Mouse (Mus musculus) liver, embryonic 15.5 days (tissue): Measurements from ENCODE around the gene Hoxc5. TPM values are rescaled to one million over a fixed set of nuclear protein-coding genes. Genes with fewer than 3 reads are reported as not detected.

Experiments
- ATAC-seq: fragments of 200-750 bp; cut with Nextera tagmentation; 2 replicates; pipeline ENCODE4 v1.8.0; 2017; ENCODE audit warnings: moderate number of reproducible peaks, mild to moderate bottlenecking, moderate library complexity; ENCODE audit not compliant: insufficient read depth
- H3K27ac ChIP-seq: fragments of 300-500 bp; sonication (generic); replicated peaks from 2 replicates; pipeline ENCODE4 v1.5.1; 2015; ENCODE audit warnings: mild to moderate bottlenecking, inconsistent platforms
- H3K27me3 ChIP-seq: fragments of 300-500 bp; sonication (generic); 2 replicates; pipeline ENCODE4 v1.6.1; 2015; ENCODE audit warnings: mild to moderate bottlenecking, inconsistent platforms
- H3K36me3 ChIP-seq: fragments of 300-500 bp; sonication (generic); replicated peaks from 2 replicates; pipeline ENCODE4 v1.6.1; 2015; ENCODE audit warnings: moderate library complexity, mild to moderate bottlenecking, inconsistent platforms
- H3K4me1 ChIP-seq: fragments of 300-500 bp; sonication (generic); replicated peaks from 2 replicates; pipeline ENCODE4 v1.6.1; 2015; ENCODE audit warnings: inconsistent platforms
- H3K4me2 ChIP-seq: fragments of 300-500 bp; sonication (generic); 2 replicates; pipeline ENCODE4 v1.6.1; 2015; ENCODE audit warnings: moderate library complexity, mild to moderate bottlenecking, inconsistent platforms
- H3K4me3 ChIP-seq: fragments of 300-500 bp; sonication (generic); replicated peaks from 2 replicates; pipeline ENCODE4 v1.5.1; 2015; ENCODE audit warnings: mild to moderate bottlenecking, inconsistent platforms
- H3K9ac ChIP-seq: fragments of 300-500 bp; sonication (generic); 2 replicates; pipeline ENCODE4 v1.6.1; 2015; ENCODE audit warnings: moderate library complexity, mild to moderate bottlenecking, inconsistent platforms
- H3K9me3 ChIP-seq: fragments of 300-500 bp; sonication (generic); replicated peaks from 2 replicates; pipeline ENCODE4 v1.6.1; 2016; ENCODE audit warnings: inconsistent platforms
- WGBS: fragments of 180-500 bp; shearing (Covaris S2); methylation state at CpG from one replicate; pipeline ENCODE4 v1.1.7; 2015; ENCODE audit warnings: mixed read lengths; ENCODE audit not compliant: insufficient replicate concordance; 5-methylcytosine and 5-hydroxymethylcytosine counted together
- polyA plus RNA-seq: library from polyadenylated mRNA; unstranded; fragments of >200 nt; fragmentation: Nextera tagmentation; extraction: Ambion mirVana; gene quantifications from 2 replicates; pipeline ENCODE4 v1.2.1, GENCODE M21; 2015

Hoxc5 gene
- polyA plus RNA-seq, 1 experiment from 2014 or later = 0.22 TPM

DNA sequence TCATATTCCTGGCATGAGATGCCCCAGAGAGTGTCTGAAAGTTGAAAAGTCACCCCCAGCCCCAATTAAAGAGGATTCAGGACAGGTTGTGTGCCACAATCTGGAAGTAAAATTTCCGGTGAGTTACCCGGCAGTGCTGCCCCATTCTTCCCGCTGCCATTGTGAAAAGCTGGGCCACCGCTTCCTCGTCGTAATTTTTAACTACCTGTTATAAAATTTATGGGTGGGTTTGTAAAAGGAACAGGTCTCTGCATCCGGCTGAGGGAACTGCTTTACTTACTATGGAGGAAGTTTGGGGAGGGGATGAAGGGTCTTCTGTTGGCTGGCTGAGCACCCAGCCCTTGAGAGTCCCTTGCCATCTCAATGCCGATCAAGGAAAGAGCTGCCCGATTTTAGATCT, 29.3 kb downstream of the Hoxc5 start:
- Histone ChIP-seq H3K4me3 (no peak overlapping the region), H3K4me1 (peaks cover 5% of the 10 kb centered on the region), H3K9me3 (no peaks in the 10 kb centered on the region), H3K4me2 (no peak overlapping the region), H3K27me3 (peaks cover 99% of the 10 kb centered on the region), H3K36me3 (no peaks in the 10 kb centered on the region), H3K9ac (no peak overlapping the region), H3K27ac (no peak overlapping the region)
- ATAC-seq = no peak
- WGBS = 3% methylated on average over 9 of the region's 9 CpGs

DNA sequence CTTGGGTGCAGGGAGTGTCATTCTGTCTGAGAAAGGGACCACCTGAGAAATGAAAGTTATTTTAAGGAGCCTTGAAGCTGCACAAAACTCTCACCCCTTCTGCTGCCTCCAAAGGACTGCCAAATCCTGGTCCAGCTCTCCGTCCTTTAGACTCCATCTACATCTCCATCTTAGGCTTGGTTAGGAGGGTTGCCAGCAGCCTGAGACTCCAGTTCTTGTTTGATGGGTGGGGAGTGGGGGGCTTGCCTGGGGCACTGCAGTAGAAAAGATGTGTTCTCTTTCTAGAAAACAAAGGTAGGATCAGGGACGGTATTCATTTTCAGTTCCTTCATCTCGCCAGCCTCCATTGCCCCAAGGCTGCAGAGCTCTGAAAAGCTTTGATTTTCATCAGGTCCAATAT, 30.2 kb downstream of the Hoxc5 start:
- no peak overlapping the region for H3K4me2 ChIP-seq
- H3K9ac ChIP-seq = no peak overlapping the region
- no peak overlapping the region for H3K27ac ChIP-seq
- H3K9me3 ChIP-seq = no peaks in the 10 kb centered on the region
- ATAC-seq = no peak
- no peak overlapping the region for H3K4me3 ChIP-seq
- no peaks in the 10 kb centered on the region for H3K36me3 ChIP-seq
- peaks cover 99% of the 10 kb centered on the region for H3K27me3 ChIP-seq
- H3K4me1 ChIP-seq = peaks cover 5% of the 10 kb centered on the region
- WGBS = 3% methylated on average over 3 of the region's 3 CpGs

DNA sequence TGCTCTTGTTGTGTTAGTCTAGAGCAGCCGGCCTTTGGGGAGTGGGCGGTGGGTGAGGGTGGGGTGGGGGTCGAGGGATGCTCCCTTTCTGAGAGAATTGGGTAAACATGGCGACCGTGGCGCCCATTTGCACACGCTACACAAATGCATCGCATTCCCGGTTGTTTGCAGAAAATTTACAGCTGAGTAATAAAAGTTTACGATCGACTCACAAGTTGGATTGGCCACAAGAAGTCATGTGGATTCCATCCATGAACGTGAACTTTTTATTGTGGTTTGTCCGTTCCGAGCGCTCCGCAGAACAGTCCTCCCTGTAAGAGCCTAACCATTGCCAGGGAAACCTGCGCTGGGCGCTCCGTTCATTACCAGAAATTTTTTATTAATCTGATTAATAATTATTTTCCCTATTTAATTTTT, 30.7 kb downstream of the Hoxc5 start, which contains the start of gene Hoxc6:
TSS of gene Hoxc6 (plus strand) at position 319 of the 417 bp plus-strand sequence.
- Histone ChIP-seq H3K9me3 (no peaks in the 10 kb centered on the region), H3K27me3 (peaks cover 99% of the 10 kb centered on the region), H3K36me3 (no peaks in the 10 kb centered on the region), H3K9ac (no peak within 1 kb of the TSS), H3K4me1 (peaks cover 5% of the 10 kb centered on the region), H3K4me3 (peak within 1 kb of the TSS; percentile 40), H3K4me2 (peak within 1 kb of the TSS; percentile 57), H3K27ac (no peak within 1 kb of the TSS)
- no peak for ATAC-seq
- WGBS = 2% methylated on average over 19 of the region's 19 CpGs

DNA sequence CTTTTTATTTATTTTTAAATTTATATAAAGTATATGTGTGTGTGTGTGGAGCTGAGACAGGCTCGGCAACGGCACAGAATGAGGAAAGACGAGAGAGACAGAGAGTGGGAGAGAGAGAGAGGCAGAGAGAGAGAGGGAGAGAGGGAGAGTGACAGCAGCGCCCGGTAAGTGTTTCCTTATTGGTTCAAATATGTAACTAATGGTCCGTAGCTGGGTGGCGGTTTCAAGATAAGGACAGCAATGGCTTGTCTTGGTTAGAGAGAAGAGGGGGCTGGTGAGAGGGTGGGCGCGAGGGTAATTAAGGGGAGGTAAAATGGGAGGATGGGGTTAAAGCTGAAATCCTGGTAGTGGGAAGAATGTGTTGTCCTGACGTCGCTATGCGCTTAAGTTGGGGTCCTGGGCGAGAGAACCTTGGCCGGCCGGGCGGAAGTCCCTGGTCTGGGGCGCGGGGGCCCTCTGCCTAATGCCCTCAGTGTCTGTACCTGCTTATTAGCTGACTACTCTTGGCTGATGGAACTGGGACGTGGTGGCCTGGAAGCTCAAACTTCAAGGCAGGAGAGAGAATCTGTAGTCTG, 31.5 kb downstream of the Hoxc5 start:
- H3K9me3 ChIP-seq = no peaks in the 10 kb centered on the region
- peak overlapping the region; percentile 40 for H3K4me3 ChIP-seq
- no peaks in the 10 kb centered on the region for H3K36me3 ChIP-seq
- under 1% methylated on average over 19 of the region's 19 CpGs for WGBS
- peaks cover 100% of the 10 kb centered on the region for H3K27me3 ChIP-seq
- H3K4me1 ChIP-seq = peaks cover 5% of the 10 kb centered on the region
- H3K4me2 ChIP-seq = peak overlapping the region; percentile 57
- H3K27ac ChIP-seq = no peak overlapping the region
- ATAC-seq = no peak
- H3K9ac ChIP-seq = no peak overlapping the region

DNA sequence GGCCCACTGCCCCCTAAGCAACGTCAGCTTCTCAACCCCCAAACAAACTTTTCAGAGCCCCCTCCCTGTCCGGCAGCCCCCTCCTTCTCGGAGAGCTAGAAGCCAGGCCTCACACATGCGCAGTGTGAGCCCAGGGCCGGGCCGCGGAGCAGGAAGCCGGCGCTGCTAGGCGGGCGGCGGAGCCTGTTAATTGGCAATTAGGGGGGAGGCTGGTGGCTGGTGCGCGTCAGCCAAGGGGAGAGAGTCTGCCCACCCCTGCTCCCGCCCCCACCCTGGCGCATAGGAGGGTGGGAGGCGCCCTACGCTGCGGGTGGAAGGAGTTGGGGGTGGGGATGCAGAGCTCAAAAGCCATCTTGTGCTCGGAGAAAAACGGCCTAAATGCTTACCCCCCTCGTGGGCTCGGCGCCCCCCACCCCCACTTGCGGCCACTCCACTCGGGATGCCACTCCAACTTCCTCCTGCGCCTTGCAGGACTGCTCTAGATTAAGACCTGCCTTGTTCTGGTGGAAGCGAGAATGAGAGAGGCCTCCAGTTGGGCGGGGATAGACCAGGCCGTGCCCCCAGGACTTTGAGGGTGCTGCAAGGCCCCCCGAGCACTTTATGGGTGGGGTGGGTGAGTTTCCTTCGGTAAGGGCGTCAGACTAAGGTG, 32.1 kb downstream of the Hoxc5 start:
- Histone ChIP-seq H3K9me3 (no peaks in the 10 kb centered on the region), H3K27me3 (peaks cover 100% of the 10 kb centered on the region), H3K4me3 (peak overlapping the region; percentile 40), H3K27ac (no peak overlapping the region), H3K4me2 (peak overlapping the region; percentile 57), H3K4me1 (peaks cover 5% of the 10 kb centered on the region), H3K36me3 (no peaks in the 10 kb centered on the region), H3K9ac (no peak overlapping the region)
- 2% methylated on average over 33 of the region's 33 CpGs for WGBS
- no peak for ATAC-seq

DNA sequence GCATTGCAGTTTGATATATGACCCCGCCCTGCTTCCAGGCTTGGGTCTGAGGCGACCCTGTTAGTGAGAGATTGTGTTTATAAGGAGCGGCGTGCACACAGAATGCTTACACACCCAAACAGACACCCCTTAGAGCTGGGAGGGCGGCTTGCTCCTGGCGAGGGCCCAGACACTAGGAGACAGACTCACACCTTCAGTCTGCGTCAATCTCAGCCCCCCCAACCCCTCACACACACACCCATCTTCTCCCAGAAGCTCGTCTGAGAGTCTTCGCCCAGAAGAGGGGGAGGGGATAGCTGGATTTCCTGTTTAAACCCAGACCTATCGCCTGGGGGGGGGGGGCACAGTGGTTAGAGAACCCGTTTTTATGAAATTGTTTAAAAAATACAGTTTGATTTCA, 32.7 kb downstream of the Hoxc5 start:
- no peak for ATAC-seq
- H3K36me3 ChIP-seq = no peaks in the 10 kb centered on the region
- H3K9ac ChIP-seq = no peak overlapping the region
- H3K27ac ChIP-seq = no peak overlapping the region
- H3K4me3 ChIP-seq = no peak overlapping the region
- H3K27me3 ChIP-seq = peaks cover 100% of the 10 kb centered on the region
- H3K4me1 ChIP-seq = peaks cover 5% of the 10 kb centered on the region
- WGBS = 7% methylated on average over 11 of the region's 11 CpGs
- H3K4me2 ChIP-seq = no peak overlapping the region
- H3K9me3 ChIP-seq = no peaks in the 10 kb centered on the region

DNA sequence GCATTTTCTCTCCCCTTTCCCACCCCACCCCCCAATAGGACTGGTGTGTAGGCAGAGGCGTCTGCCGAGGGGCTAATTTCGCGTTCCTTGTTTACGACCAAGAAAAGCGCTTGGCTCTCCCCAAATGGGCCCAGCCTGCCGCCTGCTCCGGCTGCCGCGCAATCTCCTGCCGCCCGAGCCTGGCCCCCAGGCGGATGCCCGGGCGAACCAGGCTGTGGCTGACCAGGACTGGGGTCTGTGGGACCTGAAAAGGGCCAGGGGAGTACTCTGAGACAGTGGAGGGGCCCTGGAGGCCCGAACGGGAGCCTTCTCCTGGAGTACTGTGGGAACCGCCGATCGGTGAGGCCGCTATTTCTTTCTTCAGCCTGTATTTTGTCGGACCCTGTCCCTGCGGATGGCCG, 33.3 kb downstream of the Hoxc5 start:
- no peak for ATAC-seq
- Histone ChIP-seq H3K4me2 (peak overlapping the region; percentile 10; the same call in 1 of the 2 replicates), H3K9me3 (no peaks in the 10 kb centered on the region), H3K4me1 (peaks cover 5% of the 10 kb centered on the region), H3K9ac (no peak overlapping the region), H3K27ac (no peak overlapping the region), H3K4me3 (no peak overlapping the region), H3K36me3 (no peaks in the 10 kb centered on the region), H3K27me3 (peaks cover 100% of the 10 kb centered on the region)
- 8% methylated on average over 24 of the region's 24 CpGs for WGBS

DNA sequence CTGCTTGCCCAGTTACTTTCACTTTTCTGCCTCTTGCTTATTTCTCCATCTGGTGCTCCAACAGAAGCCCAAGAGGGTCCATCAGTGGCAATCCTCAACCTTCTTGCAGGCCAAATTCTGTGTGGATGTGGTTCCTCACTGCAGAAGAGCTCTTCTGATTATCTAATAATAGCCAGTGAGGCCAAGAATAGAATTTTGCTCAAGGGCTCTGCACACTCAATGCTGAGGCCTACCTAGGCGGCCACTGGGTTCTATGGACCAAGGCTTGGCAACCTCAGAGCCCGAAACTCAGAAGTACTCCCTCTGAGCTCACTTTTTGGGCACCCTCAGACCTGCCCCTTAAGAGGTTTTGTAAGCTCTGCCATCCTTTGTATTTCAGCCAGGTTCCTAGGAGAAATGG, 34.1 kb downstream of the Hoxc5 start:
- H3K4me3 ChIP-seq = no peak overlapping the region
- no peak overlapping the region for H3K4me2 ChIP-seq
- H3K4me1 ChIP-seq = peaks cover 5% of the 10 kb centered on the region
- no peaks in the 10 kb centered on the region for H3K36me3 ChIP-seq
- ATAC-seq = no peak
- 31% methylated on average over 2 of the region's 2 CpGs for WGBS
- peaks cover 100% of the 10 kb centered on the region for H3K27me3 ChIP-seq
- H3K9me3 ChIP-seq = no peaks in the 10 kb centered on the region
- H3K9ac ChIP-seq = no peak overlapping the region
- no peak overlapping the region for H3K27ac ChIP-seq

DNA sequence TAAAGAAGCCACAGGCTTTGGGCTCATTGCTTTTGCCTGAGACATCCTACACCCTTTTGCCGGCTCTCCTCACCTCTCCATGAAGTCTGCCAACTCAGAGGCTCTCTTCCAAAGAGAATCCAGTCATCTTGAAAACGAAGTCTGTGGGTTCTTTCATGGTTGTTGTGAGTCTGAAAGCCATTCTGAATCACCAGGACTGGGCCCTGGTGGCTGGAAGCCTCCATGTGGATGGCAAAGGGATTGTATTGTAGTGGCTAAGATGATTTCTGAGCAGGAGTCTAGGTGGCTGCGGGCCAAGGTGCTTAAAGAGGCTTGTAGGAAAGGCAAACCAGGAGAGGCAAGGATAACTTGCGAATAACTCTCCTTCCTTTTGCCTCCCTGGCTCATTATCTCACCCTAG, 34.9 kb downstream of the Hoxc5 start:
- Histone ChIP-seq H3K9ac (no peak overlapping the region), H3K9me3 (no peaks in the 10 kb centered on the region), H3K4me1 (peaks cover 5% of the 10 kb centered on the region), H3K27ac (no peak overlapping the region), H3K4me2 (no peak overlapping the region), H3K27me3 (peaks cover 100% of the 10 kb centered on the region), H3K36me3 (no peaks in the 10 kb centered on the region), H3K4me3 (no peak overlapping the region)
- WGBS = 30% methylated on average over 4 of the region's 4 CpGs
- no peak for ATAC-seq

DNA sequence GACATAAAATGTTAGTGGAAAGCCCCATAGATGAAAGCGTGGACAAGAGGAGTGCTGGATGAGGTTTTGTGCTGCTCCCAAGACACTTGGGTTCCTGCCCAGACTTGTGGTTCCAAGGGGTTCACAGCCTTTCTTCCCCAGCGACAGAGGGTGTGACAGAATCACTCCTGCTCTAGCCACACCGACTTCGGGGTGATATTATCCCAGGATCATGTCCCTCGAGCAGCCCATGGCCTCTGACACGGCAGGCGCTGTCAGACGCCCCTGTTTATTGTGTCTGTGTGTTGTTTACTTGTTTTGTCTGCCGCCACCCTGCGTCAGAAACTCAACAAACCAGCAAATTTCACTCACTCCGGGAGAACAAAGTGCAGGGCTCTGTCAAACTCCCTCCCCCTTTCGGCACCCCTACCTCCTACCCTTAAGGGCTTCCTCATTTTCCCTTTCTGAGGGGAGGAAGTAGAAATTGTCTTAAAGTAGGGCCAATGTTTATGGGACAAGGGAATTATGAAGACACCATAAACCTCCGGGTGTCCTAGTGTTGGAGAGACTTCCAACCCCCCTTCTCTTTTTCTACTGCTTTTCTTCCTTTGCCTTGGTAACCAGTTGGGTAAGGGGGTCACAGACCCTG, 35.7 kb downstream of the Hoxc5 start:
- Histone ChIP-seq H3K27ac (no peak overlapping the region), H3K4me3 (no peak overlapping the region), H3K4me2 (no peak overlapping the region), H3K9ac (no peak overlapping the region), H3K9me3 (no peaks in the 10 kb centered on the region), H3K36me3 (no peaks in the 10 kb centered on the region), H3K4me1 (peaks cover 5% of the 10 kb centered on the region), H3K27me3 (peaks cover 100% of the 10 kb centered on the region)
- 5% methylated on average over 13 of the region's 13 CpGs for WGBS
- ATAC-seq = no peak

DNA sequence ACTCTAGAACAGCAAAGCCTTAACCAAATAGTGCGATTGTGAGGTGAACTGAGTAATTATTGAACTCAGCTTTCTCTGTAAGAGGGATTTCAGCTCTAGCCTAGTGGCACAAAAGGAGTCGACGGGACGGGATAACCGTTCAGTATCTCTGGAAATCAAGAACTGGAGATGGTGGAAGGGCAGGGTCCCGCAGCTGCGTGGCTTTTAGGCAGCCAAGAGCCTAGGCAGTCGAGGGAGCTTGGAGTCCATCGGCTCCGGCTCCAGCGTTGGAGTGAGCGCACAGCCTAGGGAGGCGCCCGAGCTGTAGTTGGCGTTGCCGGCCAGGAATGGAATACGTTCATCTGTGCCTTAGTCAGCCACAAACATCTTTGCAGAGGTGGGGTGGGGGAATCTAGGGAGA, 38.1 kb downstream of the Hoxc5 start:
- ATAC-seq = no peak
- Histone ChIP-seq H3K36me3 (no peaks in the 10 kb centered on the region), H3K9ac (no peak overlapping the region), H3K4me2 (no peak overlapping the region), H3K9me3 (no peaks in the 10 kb centered on the region), H3K27ac (no peak overlapping the region), H3K4me3 (no peak overlapping the region), H3K4me1 (no peaks in the 10 kb centered on the region), H3K27me3 (peaks cover 100% of the 10 kb centered on the region)
- WGBS = 5% methylated on average over 17 of the region's 17 CpGs
